Mouse (Mus musculus) granulocyte monocyte progenitor cell, adult 5-6 weeks (primary cell): ENCODE measurements around the gene Zfp335. TPM values are rescaled to one million over a fixed set of nuclear protein-coding genes. Genes with fewer than 3 reads are reported as not detected.

Experiments
- ATAC-seq: replicated peaks from 2 replicates; pipeline ENCODE4 v1.8.0; 2016; ENCODE audit warnings: mild to moderate bottlenecking, moderate TSS enrichment, inconsistent platforms; ENCODE audit not compliant: poor library complexity, severe bottlenecking
- total RNA-seq, 2 experiments: library from RNA; stranded (forward) in 1 of 2; stranded (reverse) in 1 of 2; fragments of 200-712, 200-1000 nt in 1 of 2; fragments of >200 nt in 1 of 2; fragmentation: Nextera tagmentation in 1 of 2; gene quantifications; 2 replicates each; pipeline ENCODE4 v1.2.3; 2014 to 2017

Zfp335 gene
- total RNA-seq, 2 experiments from 2014 or later: 7.5 to 11.5 TPM

GRCm38 (mm10) chr2:164930706-164931581 lies 19.4 kb upstream of the Zfp335 start:
- no peak for ATAC-seq

- ATAC-seq: peak; percentile 94
Observed at GRCm38 (mm10) chr2:164924100-164924857, 12.7 kb upstream of the Zfp335 start.

- ATAC-seq: no peak
Observed at GRCm38 (mm10) chr2:164923291-164923690, 11.7 kb upstream of the Zfp335 start.

- ATAC-seq: no peak
Observed at GRCm38 (mm10) chr2:164921984-164922383, 10.4 kb upstream of the Zfp335 start.

DNA sequence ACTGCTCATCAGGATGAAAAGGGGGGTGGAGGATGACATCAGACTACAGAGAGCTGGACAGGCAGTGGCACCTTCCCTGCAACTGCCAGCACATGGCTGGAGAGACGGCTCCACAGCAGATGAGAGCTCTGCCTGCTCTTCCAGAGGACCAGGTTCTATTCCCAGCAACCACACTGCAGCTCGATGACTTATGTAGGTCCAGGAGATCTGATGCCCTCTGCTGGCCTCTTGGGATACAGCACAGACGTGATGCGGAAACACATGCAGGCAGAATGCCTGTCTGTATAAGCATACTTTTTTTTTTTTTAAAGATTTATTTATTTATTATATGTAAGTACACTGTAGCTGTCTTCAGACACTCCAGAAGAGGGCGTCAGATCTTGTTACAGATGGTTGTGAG lies 6.8 kb upstream of the Zfp335 start:
- ATAC-seq: no peak

GRCm38 (mm10) chr2:164917371-164917770 lies 5.8 kb upstream of the Zfp335 start:
- no peak for ATAC-seq

DNA sequence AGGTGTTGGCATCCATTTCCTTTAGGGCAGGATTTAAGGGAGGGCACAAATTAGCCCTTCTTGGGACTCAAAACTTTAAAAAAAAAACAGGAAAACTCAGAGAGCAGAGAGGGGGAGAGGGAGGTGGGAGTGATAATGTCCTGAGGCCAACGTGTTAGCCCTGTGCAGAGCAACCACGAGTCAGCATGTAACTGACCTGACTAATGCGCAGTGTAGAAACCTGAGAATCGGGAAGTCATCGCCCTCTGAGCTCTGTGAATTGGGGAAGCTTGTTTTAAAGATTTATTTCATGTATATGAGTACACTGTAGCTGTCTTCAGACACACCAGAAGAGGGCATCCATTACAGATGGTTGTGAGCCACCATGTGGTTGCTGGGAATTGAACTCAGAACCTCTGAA lies 5.3 kb upstream of the Zfp335 start:
- peak; percentile 60 for ATAC-seq

- peak; percentile 49 for ATAC-seq
Observed at GRCm38 (mm10) chr2:164913428-164913786, 1.9 kb upstream of the Zfp335 start.

GRCm38 (mm10) chr2:164912749-164913427 lies 1.3 kb upstream of the Zfp335 start:
- no peak for ATAC-seq

- no peak for ATAC-seq
Observed at GRCm38 (mm10) chr2:164912151-164912550, 594 bp upstream of the Zfp335 start.

GRCm38 (mm10) chr2:164910360-164911061 lies 1.0 kb downstream of the Zfp335 start:
- ATAC-seq: 0 out of 2 replicates have a peak, but pooled peaks have one; percentile 4

GRCm38 (mm10) chr2:164909542-164909941 lies 2.0 kb downstream of the Zfp335 start:
- peak; percentile 46 for ATAC-seq

DNA sequence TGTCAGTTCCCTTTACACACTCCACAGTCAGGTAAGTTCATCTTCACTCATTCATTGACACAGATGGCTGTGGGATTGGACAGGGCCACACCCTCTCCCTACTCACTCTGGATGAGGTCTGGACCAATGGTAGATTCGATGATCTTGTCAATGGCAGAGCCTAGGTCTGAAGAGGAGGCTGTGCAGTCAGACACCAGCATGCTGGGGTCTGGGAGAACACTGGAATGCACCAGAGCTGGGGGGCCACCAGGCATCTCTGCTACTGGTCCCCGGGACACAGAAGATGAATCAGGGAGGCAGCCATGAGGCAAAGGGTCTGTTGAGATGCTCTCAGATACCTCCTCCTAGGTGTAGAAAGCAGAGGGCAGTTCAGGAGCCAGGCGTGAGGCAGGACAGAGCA lies 2.5 kb downstream of the Zfp335 start:
- ATAC-seq: no peak

- no peak for ATAC-seq
Observed at GRCm38 (mm10) chr2:164908011-164908410, 3.5 kb downstream of the Zfp335 start.

DNA sequence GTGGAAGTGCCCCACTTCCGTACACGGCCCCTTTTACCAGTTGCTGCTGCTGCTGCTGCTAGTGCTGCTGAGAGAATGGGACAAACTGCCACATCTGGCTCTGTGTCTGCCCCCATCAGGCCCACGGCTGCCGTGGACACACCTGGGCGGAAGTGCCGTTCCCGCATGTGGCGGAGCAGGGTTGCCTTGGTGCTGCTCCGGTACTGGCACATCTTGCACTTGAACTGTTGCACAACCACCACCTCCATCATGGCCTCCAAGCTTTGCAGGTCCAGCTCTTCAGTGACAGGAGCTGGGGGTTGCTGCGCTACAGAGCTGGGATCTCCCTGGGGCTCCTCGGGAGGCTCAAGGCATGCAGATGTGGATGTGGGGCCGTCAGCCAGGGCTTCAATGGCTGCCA lies 4.0 kb downstream of the Zfp335 start:
- ATAC-seq: no peak

DNA sequence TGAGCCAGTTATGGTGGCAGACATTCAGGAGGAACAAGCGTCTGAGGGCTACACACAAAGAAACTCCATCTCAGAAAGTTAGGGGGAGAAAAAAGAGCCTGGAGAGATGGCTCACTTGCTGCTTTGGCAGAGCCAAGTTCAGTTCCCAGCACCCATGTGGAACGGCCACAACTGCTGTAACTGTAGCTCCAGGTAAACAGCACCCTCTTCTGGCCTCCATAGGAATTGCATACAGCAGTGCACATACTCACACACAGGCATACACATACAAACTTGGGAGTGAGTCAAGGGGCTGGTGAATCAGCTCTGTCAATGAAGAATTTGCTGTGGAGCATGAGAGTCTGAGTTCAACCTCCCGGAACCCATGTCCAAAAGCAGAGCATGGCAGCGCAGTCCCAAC lies 5.5 kb downstream of the Zfp335 start:
- no peak for ATAC-seq

- no peak for ATAC-seq
Observed at GRCm38 (mm10) chr2:164903496-164903895, 8.1 kb downstream of the Zfp335 start.

DNA sequence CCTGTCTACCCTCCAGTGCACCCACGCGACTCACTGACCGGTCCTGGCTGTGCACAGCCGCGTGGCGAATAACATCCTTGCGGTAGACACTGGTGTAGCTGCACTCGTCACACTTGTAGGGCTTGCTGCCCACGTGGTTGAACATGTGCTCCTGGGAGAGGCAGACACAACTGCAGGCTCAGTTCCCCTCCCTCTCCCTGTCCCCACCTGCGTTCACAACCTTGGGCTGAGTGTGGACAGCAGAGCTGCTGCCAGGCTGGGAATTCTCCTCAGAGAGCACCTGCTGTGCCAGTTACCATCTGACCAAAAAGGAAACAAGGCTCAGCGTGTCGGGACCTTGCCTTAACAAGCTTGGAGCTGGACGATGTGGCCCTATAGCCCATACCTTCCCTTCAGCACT lies 10.2 kb downstream of the Zfp335 start:
- ATAC-seq: no peak

GRCm38 (mm10) chr2:164899723-164900459 lies 11.7 kb downstream of the Zfp335 start:
- no peak for ATAC-seq

DNA sequence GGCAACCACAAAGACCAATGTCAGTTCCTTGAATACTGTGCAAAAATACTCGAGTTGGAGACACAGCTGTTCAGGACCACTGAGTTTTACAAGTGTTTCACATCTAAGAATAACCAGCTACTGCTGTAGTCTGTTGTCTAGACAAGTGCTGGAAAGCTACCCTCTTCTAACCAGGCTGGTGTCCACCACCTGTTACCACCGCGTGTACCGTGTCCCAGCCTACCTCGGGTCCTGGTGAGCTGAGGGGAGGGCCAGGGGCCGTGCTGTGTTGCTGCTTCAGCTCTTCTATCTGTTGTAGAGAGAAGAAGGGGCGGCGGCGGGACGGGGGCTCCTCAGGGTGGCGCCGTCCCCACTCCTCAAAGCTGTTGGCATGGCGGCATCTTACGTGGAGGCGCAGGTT lies 12.5 kb downstream of the Zfp335 start:
- no peak for ATAC-seq
